Mouse (Mus musculus) c-Kit-positive CD71-negative TER-119-negative erythroid progenitor cells, embryonic 14.5 days (primary cell): ENCODE data around the gene Asb10.
A peak's percentile ranks its signal among the peaks of the same experiment; 100 is the strongest.

Experiments
- DNase-seq: peaks from one replicate; pipeline ENCODE4 v3.0.0-alpha.2; 2013; ENCODE audit warnings: low read depth

Asb10 gene

GRCm38 (mm10) chr5:24535731-24536130 is 5.0 kb downstream of the Asb10 start:
- no peak for DNase-seq

DNA sequence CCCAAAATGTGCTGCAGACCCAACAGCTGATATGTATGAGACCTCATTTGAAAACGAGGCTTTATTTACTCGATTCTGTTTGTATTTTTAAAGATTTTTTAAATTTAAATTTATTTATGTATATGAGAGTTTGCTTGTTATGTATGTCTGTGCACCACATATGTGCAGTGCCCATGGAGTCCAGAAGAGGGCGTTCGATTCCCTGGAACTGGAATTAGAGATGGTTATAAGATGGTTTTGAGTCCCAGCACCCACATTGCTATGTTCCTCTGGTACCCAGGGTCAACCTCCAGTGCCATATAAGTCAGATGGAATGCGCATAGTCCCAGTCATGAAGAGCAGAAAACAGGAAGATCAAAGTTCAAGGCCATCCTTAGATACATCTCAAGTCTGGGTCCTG is 6.5 kb downstream of the Asb10 start:
- no peak for DNase-seq

DNA sequence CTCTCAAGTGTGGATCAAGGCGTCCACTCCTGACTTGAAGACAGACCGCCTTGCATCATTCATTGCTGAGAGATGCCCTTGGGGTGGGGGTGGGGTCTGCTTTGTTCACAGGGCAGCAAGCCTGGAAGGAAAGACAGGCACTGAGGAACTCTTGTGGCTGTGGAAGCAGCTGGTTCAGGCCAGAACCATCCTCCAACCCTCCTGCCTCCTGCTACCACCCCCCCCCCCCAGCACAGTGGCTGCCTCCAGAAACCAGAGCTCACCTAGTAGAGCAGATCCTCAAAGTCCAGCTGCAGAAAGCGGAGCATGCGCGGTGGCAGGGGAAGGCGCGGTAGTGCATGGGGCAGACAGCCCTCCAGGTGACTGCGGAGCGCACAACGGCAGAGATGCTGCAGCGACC is 7.4 kb downstream of the Asb10 start:
- DNase-seq: no peak

GRCm38 (mm10) chr5:24530042-24530689 is 10.6 kb downstream of the Asb10 start:
- DNase-seq: peak; percentile 87

- DNase-seq: no peak
Measured at GRCm38 (mm10) chr5:24527780-24528179, 13.0 kb downstream of the Asb10 start.

- no peak for DNase-seq
Measured at GRCm38 (mm10) chr5:24526889-24527230, 13.9 kb downstream of the Asb10 start, which contains the start of gene Gbx1. Gene Gbx1 (minus strand): TSS chr5:24527202.

DNA sequence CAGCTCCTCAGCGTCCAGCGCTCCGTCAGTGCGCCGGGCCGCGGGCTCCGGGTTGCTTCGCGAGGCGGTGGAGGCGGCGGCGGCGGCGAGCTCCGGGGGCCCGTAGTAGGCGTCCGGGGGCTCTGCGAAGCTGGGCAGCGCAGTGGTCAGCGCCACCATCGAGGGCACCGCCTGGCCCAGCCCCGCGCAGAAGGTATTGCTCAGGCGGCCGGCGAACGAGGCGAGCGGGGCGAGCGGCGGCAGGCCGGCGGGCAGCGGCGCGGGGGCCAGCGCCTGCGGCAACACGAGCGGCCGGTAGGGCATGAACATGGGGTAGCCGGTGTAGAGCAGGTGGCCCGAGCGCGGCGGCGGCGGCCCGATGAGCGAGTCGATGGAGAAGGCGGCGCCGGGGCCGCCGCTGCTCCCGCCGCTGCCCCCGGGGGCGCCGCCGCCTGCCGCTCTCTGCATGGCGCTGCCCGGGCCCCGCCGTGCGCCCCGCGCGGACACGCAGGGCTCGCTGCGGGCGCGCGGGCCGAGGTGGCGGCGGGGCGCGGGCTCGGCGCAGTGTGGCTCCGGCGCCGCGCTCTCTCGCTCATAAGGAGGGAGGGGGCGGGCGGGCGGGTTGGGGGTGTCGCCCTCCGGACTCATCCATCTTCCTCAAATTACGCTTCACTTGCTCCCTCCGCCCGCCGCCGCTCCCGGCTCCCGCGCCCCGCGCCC is 14.4 kb downstream of the Asb10 start:
- DNase-seq: no peak

GRCm38 (mm10) chr5:24525360-24526189 is 15.2 kb downstream of the Asb10 start:
- DNase-seq: no peak

DNA sequence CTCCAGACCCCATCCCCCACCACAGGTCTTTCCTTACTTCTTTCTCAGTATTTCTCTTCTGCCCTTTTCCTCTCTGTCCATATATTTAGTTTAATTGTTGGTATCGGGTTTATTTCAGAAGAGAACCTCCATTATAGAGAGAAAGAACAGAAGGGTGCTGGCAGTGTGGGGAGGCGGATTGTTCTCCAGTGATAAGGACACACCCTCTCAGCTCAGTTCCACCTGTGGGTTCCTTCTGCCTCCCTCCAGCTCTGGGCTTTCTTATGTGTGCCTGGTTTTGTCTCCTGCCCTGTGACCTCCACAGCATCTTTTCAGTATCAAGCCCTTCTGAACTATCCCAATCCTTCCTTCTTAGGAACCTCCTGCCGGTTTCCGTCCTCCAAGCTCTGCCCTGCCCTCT is 16.3 kb downstream of the Asb10 start:
- DNase-seq: no peak

DNA sequence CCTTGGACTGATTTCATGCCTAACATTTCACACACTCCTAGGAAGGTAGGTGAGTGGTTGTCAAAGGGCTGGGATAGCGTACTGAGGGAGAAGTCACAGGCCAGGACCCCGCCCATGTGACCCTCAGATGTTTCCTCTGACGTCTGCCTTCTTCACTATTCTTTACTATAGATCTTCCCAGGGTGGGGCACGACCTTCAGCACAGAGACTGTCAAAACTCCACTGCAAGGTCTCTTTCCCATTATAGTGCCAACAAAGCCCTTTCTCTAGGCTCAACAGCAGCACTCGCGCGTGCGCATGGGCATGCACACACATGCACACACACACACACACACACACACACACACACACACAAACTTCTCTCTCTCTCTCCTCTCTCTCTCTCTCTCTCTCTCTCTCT is 17.0 kb downstream of the Asb10 start:
- no peak for DNase-seq

GRCm38 (mm10) chr5:24521366-24521765 is 19.4 kb downstream of the Asb10 start:
- no peak for DNase-seq

GRCm38 (mm10) chr5:24512271-24512670 is 28.5 kb downstream of the Asb10 start:
- no peak for DNase-seq

- peak; percentile 42 for DNase-seq
Measured at GRCm38 (mm10) chr5:24510635-24511034, 30.1 kb downstream of the Asb10 start.

DNA sequence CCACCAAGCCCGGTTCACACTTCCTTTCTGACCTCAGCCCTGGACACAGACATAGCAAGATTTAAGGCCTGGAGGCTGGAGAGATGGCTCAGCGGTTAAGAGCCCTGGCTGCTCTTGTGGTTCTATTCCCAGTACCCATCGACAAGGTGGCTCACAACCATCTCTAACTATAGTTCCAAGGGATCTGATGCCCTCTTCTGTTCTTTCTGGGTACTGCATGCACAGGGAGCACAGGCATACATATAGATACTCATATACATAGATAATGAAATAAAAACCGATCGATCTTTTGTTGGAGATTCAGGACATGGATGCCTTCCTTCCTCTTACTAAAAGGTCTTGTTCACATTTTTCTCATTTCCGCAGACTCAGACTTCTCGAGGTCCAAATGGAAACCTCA is 32.4 kb downstream of the Asb10 start:
- DNase-seq: no peak

DNA sequence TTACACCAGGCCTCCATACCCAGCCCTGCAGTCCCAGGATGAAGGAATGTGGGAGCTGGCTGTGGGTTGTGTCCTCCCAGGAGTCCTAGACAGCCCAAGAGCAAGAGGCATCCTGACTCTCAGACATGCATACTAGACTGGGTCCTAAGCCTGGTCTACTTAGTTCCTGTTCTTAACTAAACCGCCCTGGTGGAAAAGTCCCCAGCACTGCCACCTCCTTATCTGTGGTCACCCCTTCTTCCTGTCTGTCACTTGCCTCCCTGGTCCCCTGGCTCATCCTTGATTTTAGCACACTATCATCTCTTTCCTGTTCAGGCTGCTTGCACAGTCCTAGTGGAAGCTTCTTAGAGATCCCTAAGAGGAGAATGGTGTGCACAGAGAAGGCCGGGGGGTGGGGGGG is 35.3 kb downstream of the Asb10 start:
- peak; percentile 31 for DNase-seq

DNA sequence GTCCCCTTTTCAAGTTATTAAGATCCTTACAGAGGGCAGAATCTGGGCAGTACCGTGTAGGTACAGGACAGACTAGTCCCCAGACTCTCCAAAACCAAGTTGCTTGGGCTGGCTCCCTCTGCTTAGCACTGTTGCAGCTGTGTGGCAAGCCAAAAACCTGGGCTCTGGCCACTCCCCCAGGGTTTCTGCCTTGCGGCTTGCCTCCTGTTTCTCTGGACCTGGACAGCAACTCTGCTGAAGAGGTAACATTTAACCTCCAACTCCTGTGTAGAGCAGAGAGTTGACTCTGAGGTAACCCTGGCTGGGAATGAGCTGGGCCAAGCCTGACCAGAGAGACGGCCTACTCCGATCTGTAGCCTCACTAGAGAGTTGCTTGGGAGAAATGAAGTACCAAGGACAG is 38.0 kb downstream of the Asb10 start:
- no peak for DNase-seq

DNA sequence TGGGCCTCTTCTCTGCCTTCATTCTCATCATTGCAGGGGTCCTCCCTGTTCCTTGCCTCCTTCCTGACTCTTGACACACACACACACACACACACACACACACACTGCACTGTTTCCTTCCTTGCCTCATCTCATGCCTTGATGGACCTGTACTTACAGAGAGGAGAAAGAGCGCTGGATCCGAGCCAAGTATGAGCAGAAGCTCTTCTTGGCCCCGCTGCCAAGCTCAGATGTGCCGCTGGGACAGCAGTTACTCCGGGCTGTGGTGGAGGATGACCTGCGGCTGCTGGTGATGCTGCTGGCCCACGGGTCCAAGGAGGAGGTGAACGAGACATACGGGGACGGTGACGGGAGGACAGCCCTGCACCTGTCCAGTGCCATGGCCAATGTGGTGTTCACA is 39.9 kb downstream of the Asb10 start:
- no peak for DNase-seq

DNA sequence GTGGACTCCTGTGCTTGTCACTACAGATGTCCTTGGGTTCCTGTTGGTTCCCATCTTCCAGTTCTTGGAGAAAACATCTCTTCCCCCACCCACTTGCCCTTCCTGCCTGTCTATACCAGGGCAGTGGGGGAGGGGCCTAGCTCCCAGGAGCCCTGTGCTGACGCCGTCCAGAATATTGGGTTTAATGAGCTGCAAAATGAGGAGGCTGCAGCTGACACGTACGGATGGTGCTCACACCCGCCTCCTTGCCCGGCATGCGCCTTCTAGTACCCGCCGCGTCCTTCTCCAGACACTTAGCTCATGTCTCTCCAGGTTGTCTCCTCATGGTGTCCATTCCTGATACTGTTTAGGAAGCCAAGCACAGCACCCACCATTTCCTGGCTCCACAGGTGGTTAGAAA is 41.7 kb downstream of the Asb10 start:
- DNase-seq: no peak

GRCm38 (mm10) chr5:24497526-24497925 is 43.3 kb downstream of the Asb10 start:
- no peak for DNase-seq

DNA sequence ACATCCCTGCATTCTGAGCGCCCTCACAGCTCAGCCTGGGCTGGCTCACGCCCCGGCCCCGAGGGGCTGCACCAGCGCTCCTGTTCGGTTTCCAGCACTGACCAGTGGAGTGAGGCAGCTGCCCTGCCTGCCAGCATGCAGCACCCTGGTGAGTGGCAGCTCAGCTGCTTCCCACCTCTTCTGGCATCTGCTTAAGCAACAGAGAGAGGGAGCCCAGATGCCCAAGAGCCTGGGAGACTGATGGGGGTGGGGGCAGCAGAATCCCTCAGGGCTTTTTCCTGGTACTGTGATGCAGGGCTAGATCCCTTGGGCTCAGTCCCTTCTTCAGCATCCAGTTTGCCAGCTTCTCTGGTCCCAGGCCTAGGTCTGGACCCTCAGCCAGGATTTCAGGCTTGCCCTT is 44.0 kb downstream of the Asb10 start:
- DNase-seq: no peak

- DNase-seq: no peak
Measured at GRCm38 (mm10) chr5:24495019-24495418, 45.8 kb downstream of the Asb10 start.

DNA sequence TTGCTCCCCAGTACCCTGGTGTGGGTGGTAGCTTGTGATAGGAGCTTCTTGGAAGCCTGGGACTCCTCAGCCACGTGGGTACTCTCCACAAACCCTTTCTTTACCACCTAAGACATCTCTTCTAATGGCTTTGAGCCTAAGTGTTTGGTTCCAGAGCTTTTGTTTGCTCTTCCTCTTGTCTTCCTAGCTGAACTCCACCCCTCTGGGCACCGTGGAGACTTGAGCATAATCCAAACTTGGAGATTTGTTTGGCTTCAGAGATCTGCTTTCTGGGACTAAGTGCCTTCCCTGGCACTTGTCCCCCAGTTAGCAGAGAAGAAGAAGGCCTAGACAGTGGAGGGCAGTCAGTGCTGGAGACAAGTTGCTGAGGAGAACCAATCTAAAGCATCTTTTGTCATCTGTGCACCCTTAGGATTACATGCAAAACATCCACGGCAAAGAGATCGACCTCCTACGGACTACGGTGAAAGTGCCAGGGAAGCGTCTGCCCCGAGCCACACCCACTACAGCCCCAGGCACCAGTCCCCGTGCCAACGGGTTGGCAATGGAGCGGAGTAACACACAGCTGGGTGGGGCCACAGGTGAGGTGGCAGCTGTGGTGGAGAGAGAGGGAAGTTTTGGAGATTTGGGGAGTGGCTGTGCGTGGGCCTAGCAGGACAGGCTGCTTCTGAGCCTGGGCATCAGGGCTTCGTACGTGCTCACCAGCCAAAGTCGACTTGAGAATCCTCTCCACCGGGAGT is 48.1 kb downstream of the Asb10 start:
- DNase-seq: no peak
